12 mouse cellular contexts compared by ENCODE assay signal in genomic region chr8:72757426-72758195, GRCm38 (mm10). TPM values are rescaled to one million over a fixed set of nuclear protein-coding genes. Genes with fewer than 3 reads are reported as not detected.
DNase-seq lines count a peak whose midpoint lies in the region; TF ChIP-seq lines count a peak whose summit lies in the region.
"Had no signal": no experiment of that assay in that cellular context is flagged by ENCODE, and none has a peak within 500 bp of the region (broad histone marks: within the 10 kb centered on the region; RNA-seq: fewer than 3 reads in every experiment).

No protein-coding gene starts in this region.

- H3K27me3 ChIP-seq in kidney, adult 2 months (replicated peaks; ENCODE audit: control insufficient read depth, insufficient read depth, low read length), result no peaks in the 10 kb centered on the region
- H3K27me3 ChIP-seq in spleen, adult 2 months (ENCODE audit: control insufficient read depth, insufficient read depth, low read length), result no peaks in the 10 kb centered on the region
- H3K27me3 ChIP-seq: hindbrain, embryonic 15.5 days; limb, embryonic 15.5 days had no signal

- TF ChIP-seq CTCF in kidney, adult 2 months (conservative IDR thresholded peaks at IDR 0.05; ENCODE audit: insufficient read depth, insufficient read length, low read depth, low read length), result no peak
- TF ChIP-seq CTCF in spleen, adult 2 months (IDR thresholded peaks at IDR 0.05; ENCODE audit: extremely low read depth, insufficient read depth, insufficient read length, insufficient replicate concordance), result no peak

- no peak for TF ChIP-seq POLR2A in kidney, adult 2 months (IDR thresholded peaks at IDR 0.05; ENCODE audit: low read depth, low read length)
- no peak for TF ChIP-seq POLR2A in spleen, adult 2 months (IDR thresholded peaks at IDR 0.05; ENCODE audit: low read depth, low read length)

- WGBS in kidney, adult 2 months, result 83% methylated on average over 15 of the region's 15 CpGs
- 83% methylated on average over 15 of the region's 15 CpGs for WGBS in spleen, adult 2 months

- DNase-seq in adrenal gland, postnatal 14 days, result peak; percentile 3
- no peak for DNase-seq in adrenal gland, postnatal 25 days
- DNase-seq in kidney, adult 18-20 months, result peak; percentile 2
- DNase-seq in kidney, adult 2 months, result no peak
- DNase-seq in spleen, adult 2 months (ENCODE audit: low read depth in 1 of 2, low spot score in 2 of 2), result no peak
- no peak for DNase-seq in spleen, postnatal 14 days (ENCODE audit: low spot score in 2 of 2)
- peak; percentile 41 for DNase-seq in R1 (ENCODE audit: low read depth, low spot score)
- no peak for DNase-seq in left cerebral cortex, adult 18-20 months (ENCODE audit: low spot score in 2 of 2)
- DNase-seq: spleen, adult 18-20 months had no signal

- H3K4me3 ChIP-seq in kidney, adult 2 months (ENCODE audit: insufficient read depth, low read depth, low read length), result no peak overlapping the region
- H3K4me3 ChIP-seq in spleen, adult 2 months (ENCODE audit: extremely low read depth, insufficient read depth, insufficient read length), result no peak overlapping the region
- H3K4me3 ChIP-seq: erythroblast, embryonic 14.5 days; hindbrain, embryonic 15.5 days; limb, embryonic 15.5 days had no signal

- no peak overlapping the region for H3K27ac ChIP-seq in kidney, adult 2 months (ENCODE audit: insufficient read depth, low read depth, low read length)
- peak overlapping the region; percentile 63; the same call in 1 of the 2 replicates for H3K27ac ChIP-seq in spleen, adult 2 months (ENCODE audit: insufficient read depth, low read length)
- H3K27ac ChIP-seq: hindbrain, embryonic 15.5 days; limb, embryonic 15.5 days had no signal

- peaks cover 3% of the 10 kb centered on the region for H3K36me3 ChIP-seq in kidney, adult 2 months (ENCODE audit: control insufficient read depth, insufficient read depth, low read length)
- peaks cover 24% of the 10 kb centered on the region for H3K36me3 ChIP-seq in spleen, adult 2 months (ENCODE audit: control insufficient read depth, insufficient read depth, low read length)

- H3K4me1 ChIP-seq in kidney, adult 2 months (ENCODE audit: control insufficient read depth, insufficient read depth, low read length), result no peaks in the 10 kb centered on the region
- peaks cover 7% of the 10 kb centered on the region; the same call in 1 of the 2 replicates for H3K4me1 ChIP-seq in spleen, adult 2 months (ENCODE audit: control insufficient read depth, insufficient read depth, insufficient read length)
- H3K4me1 ChIP-seq: hindbrain, embryonic 15.5 days; limb, embryonic 15.5 days had no signal

RNA-seq across cellular contexts. Expression of gene F2rl3, which starts 4.1 kb away (rescaled TPM):
- 3.2 and 4.4 TPM in 2 replicates for total RNA-seq in adrenal gland, postnatal 14 days (2021)
- total RNA-seq in adrenal gland, postnatal 25 days (2021), result 3.3 and 3.4 TPM in 2 replicates
- polyA plus RNA-seq in kidney, adult 2 months (2012; rRNA removed), result 2.2 and 2.8 TPM in 2 replicates
- polyA plus RNA-seq in spleen, adult 2 months (2012; rRNA removed), result 26.8 and 35.7 TPM in 2 replicates
- total RNA-seq in left cerebral cortex, adult 18-20 months (2021), result under 1 TPM in 1 of 2 experiments, not detected in 1; 0.19 TPM

RNA-seq across cellular contexts. Expression of gene Sin3b, which starts 34.5 kb away (rescaled TPM):
- total RNA-seq in adrenal gland, postnatal 14 days (2021), result 190 and 198 TPM in 2 replicates
- 215 and 274 TPM in 2 replicates for total RNA-seq in adrenal gland, postnatal 25 days (2021)
- 141 and 152 TPM in 2 replicates for polyA plus RNA-seq in kidney, adult 2 months (2012; rRNA removed)
- polyA plus RNA-seq in spleen, adult 2 months (2012; rRNA removed), result 103 and 111 TPM in 2 replicates
- total RNA-seq in left cerebral cortex, adult 18-20 months (2021), result 100 to 1,000 TPM; 134 to 140 TPM

Comparison
In these comparisons a context has a peak if more than half of its experiments do, and no peak if none do; other contexts are left out.
1. DNase-seq: peak in adrenal gland, postnatal 14 days (single experiment), kidney, adult 18-20 months (single experiment) and R1 (single experiment); none in adrenal gland, postnatal 25 days (single experiment), kidney, adult 2 months (single experiment), spleen, adult 2 months (0 of 2), spleen, postnatal 14 days (0 of 2) and left cerebral cortex, adult 18-20 months (0 of 2).